Mouse (Mus musculus): Measurements from ENCODE around the gene Abcc10.

Abcc10 gene

DNA sequence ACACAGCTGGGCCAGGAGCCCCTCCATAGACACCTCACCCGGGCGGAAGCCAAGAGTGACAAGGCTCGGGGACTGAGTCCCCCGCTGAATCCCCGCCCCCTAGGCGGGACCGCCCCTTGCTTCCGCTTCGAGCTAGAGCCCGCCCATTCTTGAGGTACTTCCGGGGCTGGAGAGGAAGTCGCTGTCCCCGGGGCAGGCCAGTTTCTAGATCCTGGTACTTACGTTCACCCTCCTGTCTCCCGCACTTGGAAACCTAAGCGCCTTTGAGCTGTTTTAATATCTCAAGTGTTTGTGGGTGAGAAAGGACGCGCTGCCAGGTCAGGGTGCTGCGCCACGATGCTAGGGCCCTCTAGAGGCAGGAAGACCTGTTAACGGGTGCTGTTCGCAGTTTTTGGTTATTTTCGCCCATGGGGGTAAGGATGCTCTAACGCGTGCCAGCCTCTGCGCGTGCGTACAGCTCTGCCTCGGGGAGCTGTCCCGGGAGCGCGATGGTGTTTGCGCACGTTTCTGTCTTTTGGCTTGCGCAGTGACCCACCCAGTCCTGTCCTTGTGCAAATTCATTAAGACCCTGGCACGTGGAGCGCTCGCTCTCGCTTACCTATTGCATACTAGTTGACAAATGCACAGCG, at the start of gene Abcc10:
Abcc10 (minus strand) TSS at position 447 of the 629 bp plus-strand sequence.
- peak; percentile 93 for DNase-seq (ENCODE audit: low spot score)

DNA sequence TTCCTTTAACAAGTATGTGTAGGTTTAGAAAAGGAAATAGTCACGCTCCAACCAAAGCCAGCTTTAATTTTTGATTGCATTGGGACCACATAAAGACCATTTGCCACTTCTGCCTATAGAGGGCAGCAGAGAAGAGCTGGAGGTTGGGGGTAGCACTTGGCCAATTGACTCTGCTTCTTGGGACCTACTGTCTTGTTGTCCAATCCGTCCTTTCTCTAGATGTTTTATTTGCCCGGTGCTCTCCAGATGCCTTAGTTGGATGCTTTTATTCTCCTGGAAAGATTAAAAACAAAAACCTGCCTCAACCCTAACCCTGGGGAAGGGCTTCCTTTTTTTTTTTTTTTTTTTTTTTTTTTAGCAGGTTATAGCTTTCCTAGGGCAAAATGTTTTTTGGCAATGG, 43.6 kb upstream of the Abcc10 start:
- no peak for DNase-seq (ENCODE audit: low spot score)

DNA sequence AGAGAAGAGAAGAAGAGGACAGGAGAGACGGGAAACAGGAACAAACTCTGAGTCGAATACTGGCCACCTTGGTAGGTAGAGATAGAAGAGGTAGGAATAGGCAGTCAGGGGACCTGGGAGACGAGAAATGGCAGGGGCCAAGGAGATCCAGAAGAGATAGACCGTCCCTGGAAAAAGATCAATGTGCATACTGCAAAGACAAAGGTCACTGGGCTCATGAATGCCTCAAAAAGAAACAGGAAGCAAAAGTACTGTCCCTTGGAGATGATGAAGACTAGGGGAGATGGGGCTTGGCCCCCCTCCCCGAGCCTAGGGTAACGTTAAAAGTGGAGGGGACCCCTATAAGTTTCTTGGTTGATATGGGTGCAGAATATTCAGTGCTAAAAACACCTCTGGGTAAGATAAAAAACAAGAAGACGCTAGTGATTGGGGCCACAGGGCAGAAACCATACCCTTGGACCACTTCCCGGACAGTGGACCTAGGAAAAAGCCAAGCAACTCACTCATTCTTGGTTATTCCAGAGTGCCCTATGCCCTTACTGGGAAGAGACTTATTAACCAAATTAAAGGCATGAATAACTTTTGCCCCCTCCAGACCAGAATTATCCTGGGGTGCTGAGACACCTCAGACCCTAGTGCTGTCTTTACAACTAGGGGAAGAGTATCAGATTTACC, 23.0 kb upstream of the Abcc10 start:
- DNase-seq (ENCODE audit: low spot score): no peak

DNA sequence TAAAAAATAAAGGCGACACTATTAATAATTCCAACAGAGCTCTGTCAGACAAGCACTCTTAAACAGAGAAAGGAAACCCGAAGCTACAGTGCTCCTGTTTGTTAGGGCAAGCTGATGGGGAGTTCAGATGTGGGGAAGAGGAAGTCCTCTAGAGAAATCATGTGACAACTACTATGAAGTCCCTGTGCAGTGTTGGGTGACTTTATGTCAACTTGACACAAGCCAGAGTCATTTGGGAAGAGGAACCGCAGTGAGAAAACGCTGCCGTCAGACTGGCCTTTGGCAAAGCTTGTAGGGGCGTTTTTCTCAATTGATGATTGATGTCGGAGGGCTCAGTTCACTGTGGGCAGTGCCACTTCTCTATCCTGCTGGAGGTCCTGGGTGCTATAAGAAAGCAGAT, 13.1 kb upstream of the Abcc10 start:
- no peak for DNase-seq (ENCODE audit: low spot score)

DNA sequence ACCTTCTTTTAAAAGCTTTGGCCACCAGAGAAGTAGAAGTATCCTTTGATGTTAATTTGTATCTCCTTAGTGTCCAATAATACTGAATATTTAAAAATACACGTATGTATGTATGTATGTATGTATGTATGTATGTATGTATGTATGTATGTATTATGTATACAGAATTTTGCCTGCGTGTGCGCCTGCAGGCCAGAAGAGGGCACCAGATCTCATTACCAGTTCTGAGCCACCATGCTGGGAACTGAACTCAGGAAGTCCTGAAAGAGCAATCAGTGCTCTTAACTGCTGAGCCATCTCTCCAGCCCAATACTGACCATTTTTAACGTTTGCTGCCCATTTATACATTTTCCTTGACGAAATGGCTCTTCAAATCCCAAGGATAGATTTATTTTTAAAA, 8.3 kb upstream of the Abcc10 start:
- DNase-seq (ENCODE audit: low spot score): no peak

DNA sequence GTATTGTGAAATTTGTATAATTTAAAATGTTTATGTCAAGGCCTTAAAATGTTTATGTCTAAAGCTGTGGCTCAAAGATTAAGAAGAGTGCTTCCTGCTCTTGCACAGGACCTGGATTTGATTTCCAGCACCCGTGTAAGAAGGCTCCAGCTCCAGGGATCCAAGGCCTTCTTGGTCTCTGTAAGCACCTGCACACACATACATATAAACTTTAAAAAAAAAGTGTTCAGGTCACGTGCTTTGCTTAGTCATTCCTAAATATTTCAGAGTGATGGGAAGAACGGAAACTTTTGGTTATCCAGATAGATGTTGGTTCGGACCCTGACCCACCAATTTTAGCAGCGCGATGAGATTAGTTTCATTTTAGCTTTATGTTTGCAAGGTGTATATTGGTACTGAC, 571 bp upstream of the Abcc10 start:
- no peak for DNase-seq (ENCODE audit: low spot score)

DNA sequence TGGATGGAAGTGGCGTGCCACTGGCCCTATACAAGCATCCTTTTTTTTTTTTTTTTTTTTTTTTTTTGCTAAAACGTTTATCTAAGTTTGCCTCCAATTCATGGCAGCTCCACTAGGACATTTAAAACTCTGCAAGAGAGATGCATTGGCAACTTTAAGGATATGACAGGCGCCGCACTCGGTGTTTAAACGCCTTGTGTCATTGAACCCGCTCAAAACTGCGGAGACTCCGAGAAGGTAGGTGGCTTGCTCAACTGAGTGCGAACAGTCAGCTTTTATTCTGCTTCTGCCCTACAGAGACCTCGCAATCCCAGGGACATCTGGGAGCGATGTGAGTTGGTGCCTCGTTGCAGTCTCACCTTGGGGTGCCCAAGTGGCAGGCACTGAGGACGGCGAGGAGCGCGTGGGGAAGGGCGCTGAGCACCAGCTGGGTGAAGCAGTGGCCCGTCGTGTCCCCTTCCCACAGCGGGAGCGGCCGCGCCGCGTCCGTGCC, 693 bp downstream of the Abcc10 start:
- no peak for DNase-seq (ENCODE audit: low spot score)

DNA sequence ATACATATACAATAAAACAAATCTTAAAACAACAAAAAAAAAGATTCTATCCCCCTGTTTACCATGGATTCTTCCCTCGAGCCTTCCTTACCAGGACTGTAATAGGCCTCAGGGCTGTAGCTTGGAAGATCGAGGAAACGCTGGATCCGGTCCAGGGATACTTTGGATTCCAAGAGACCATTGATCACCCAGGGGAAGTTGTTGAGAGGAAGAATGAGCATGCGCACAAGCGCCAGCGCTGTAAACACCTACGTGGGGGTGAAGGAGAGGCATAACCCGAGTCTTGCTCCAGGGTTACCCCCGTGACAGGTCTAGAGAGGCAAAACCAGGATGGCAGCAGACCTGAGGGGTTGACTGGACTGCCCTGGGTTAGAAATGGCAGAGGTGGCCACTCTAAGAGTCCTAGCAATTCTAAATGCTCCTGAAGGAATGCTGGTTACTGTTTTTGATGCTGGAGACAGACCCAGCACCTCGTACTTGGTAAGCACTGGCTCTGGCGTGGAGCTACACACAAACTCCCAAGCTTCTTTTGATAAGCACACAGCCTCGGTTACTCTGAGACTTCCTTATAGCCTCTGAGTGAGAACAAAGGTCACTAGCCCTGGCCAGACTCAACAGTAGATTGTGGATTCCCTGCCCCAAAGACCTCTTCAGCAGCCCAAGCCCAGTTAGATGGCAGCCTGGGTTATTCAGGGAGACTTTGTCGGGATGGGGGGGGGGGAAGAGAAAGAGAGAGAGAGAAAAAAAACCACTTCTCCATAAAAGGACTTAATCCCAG, 5.9 kb downstream of the Abcc10 start:
- DNase-seq (ENCODE audit: low spot score): no peak

DNA sequence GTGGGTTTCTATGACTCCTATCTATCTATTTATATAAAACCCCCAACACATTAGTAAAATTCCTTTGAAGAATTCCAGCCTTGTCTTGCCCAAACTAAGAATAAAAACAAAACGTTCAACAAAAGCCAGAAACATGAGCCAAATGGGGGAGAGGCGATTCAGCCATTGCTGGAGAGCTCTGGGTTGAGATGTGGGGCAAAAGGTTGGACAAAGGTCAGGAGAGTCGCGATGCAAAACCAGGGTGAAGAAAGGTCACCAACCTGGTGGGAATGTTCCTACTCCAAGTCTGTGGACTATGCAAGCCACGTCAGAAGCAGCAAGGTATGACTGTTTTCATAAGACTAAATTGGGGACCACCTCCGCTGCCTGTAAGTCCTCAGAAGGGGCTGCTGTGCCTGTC, 7.7 kb downstream of the Abcc10 start:
- no peak for DNase-seq (ENCODE audit: low spot score)

DNA sequence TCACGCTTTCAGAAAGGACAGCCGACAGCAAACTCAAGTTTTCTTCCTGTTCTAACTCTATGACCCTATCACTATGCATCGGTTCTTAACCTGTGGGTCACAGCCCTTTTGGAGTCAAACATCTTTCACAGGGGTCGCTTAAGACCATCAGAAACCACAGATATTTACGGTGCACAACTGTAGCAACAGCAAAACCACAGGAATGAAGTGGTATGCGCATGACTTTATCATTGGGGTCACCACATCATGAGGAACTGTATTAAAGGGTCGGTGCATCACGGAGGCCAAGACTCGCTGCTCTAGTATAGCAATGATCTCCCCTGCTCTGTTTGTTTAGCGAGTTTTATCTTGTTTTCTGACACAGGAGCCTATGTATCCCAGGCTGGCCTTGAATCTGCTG, 12.3 kb downstream of the Abcc10 start:
- no peak for DNase-seq (ENCODE audit: low spot score)

DNA sequence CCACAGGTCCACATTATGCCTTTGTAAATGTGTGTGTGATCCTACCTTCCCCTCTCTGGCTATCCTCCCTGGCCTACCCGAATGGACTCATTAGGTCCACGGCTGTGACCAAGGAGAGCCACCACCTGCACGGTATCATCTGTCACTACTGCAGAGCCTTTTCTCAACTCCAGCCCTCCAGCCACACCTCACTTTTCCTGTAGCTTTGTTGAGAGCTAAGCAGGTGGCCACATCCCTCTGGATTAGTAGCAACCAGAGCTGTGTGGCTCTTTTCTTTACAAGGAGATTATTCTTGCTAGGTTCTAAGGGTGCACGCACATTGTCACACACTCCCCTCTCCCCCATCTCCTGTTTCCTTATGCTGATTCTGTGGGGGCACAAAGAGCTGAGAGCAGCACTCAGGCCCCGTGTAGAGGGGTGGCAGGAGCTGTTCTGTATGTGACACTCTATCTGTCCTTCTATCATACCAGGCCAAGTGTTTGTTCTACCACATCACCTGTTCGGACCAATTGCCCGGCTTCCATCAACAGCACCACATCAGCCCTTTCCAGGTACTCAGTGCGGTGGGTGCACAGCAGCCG, 14.9 kb downstream of the Abcc10 start:
- DNase-seq (ENCODE audit: low spot score): no peak

DNA sequence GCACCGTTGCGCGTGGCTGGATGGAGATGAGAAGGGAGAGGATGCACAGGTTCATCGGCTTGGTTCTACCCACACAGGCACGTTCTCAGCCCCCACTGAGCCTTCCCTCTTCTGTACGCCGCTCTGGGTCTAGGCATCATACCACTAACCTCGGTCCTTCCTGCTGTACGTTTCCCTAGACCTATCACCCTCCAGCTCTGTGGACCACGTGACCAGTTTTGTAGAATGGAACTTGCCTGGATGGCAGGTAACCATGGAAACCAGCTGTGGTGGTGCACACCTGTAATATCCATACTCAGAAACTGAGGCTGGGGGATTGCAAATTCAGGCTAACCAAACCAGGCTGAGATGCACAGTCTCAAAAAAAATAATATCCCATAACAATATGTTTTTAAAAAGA, 17.6 kb downstream of the Abcc10 start:
- DNase-seq (ENCODE audit: low spot score): no peak

DNA sequence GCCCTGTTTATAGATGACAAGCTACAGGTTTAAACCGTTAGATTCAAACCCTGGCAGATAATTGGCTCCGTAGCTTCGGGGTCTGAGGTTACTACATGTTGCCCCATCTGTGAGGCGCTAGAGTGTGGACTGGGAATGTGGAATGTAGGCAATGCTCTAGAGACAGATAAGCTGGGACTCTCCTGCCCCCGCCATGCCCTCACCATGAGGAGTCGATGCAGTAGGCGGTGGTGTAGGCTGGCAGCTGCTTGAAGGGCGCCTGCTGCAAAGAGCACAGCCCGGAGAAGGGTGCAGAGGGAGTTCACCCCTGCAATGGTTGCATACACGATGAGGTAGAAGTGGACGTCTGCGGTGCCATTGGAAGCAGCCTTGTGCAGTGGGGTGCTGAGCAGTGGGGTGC, 18.3 kb downstream of the Abcc10 start:
- DNase-seq (ENCODE audit: low spot score): no peak

DNA sequence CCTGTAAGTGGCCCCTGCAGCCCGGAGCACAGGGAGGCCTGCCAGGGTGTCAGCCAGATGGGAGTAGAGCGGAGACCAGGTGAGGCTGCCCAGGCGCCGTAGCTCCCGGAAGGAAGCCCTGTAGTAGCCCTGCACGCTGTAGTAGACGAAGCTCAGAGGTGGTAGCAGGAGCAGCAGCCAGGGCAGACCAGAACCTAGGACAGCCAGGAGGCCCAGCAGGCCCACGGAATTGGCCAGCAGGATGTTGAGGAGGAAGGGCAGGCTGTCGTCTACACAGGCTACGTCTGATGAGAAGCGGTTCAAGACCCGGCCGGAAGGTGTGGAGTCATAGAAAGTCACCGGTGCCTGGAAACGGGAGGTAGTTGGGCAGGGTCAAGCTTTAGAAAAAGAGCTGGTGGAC, 21.2 kb downstream of the Abcc10 start:
- DNase-seq (ENCODE audit: low spot score): no peak

DNA sequence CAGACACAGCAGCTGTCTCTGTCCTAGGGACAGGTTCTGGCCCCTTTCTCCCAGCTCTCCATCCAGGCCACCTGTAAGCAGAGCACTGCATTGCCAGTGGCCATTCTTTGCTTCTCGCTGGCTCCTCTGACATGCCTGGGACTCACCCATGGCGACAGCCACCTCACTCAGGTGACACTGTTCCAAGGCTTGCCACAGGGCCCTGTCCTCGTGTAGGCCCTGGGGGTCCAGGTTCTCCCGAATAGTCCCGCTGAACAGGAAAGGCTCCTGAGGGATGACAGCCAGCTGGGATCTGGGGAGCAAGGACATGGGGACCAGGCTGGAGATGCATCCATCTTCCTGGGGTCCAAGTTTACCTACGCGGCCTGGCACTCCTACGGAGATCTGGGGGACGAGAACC, 24.0 kb downstream of the Abcc10 start:
- DNase-seq (ENCODE audit: low spot score): no peak

DNA sequence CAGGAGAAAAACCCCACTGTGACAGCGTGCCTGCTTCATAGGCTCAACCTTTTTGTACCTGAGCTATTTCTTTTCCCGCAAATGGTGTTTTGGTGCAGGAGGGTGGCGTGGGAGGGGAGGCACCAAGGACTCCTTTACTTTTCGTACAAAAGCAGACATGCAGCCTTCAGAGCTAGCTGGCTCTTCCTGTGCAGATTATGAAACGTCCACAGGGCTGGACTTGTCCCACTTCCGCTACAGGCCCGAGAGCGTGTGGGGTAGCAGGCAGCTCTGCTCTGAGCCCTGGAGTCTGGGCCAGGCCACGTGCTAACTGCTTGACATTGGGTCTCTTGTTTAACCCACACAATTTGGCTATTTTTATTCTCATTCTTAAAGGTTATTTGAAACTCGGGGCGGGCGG, 26.3 kb downstream of the Abcc10 start:
- no peak for DNase-seq (ENCODE audit: low spot score)

DNA sequence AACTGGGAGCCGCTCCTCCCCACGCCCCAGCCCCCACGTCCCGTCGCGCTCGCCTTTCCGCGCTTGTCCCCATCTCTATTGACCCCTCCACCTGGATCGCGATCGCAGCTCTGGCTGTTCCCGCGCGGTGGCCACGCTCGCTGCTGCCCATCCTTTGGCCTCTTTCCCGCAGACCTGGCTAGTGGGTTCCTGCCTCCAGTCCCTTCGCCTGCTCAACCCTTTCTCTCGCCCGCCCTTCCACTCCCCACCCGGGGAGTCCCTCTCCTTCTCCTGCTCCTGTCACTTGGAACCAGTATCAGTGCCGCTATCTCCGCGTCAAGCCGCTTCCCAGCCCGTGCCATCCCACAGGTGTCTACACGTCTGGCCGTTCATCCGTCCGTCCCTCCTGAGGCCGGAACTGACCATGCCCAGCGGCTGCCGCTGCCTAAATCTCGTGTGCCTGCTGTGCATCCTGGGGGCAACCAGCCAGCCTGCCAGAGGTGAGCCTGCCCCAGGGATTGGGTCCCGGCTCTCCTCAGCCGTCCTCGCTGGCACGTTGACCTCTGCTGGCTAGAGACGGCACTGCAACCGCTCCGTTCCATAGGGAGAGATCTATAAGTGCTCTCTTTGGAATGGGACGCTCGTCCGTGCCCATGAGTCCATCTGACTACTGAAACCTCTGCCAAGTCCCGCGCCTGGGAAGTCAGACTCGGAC, 29.8 kb downstream of the Abcc10 start:
- peak; percentile 58 for DNase-seq (ENCODE audit: low spot score)

DNA sequence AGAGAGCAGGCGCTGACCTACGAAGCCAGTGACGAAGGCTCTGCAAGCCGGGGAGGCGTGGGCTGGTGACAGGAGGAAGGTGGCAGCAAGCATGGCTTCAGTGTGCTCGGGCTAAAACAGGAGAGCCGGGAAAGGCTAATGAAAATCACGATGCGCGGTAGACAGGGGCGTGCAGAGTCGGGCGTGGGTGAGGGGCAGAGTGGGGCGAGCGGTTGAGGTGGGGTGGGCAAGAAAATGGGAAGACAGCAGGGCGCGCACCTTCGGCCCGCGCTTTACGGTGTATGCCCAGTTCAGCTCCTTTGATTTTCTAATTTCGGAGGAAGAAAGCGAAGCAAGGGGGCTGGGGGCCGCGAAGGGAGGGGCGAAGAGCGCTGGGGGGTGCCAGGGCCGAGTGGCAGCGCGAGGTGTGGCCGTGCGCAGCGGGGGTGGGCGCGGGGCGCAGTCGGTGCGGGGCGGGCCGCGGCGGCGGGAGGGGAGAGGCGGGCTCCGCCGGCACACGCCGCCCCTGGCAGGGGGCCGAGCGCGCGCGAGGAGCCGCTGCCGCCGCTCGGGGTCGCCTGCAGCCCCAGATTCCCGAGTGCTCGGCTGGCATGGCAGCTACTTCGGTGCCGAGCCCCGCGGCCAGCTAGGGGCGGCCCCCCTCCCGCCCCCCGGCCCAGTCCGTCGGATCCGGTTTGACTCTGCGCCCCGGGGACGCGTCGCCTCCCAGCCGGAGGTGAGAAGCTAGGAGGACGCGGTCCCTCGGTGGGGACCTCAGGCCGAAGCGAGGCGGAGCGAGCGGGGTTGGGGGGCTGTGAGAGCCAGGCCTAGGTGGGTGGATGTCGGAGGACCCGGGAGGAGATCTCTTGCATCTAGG, 30.6 kb downstream of the Abcc10 start, which contains the start of gene Dlk2:
Dlk2 (plus strand) TSS at position 58 of the 856 bp plus-strand sequence.
- DNase-seq (ENCODE audit: low spot score): no peak

DNA sequence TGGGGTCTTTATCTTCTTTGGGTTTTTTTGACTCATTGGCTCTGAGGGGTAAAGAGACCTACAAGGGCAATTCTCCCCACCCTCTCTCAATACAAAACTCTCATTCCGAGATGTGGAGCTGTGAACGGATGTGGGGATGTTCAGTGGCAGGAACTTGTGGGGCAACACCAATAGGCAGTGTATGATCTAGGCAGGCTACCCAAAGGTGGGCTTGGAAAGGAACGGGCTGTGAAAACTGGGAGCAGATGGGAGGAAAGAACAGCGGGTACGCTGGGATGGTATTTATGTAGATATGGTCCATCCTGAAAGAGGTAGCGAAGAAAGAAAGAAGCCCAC, 31.2 kb downstream of the Abcc10 start:
- no peak for DNase-seq (ENCODE audit: low spot score)

DNA sequence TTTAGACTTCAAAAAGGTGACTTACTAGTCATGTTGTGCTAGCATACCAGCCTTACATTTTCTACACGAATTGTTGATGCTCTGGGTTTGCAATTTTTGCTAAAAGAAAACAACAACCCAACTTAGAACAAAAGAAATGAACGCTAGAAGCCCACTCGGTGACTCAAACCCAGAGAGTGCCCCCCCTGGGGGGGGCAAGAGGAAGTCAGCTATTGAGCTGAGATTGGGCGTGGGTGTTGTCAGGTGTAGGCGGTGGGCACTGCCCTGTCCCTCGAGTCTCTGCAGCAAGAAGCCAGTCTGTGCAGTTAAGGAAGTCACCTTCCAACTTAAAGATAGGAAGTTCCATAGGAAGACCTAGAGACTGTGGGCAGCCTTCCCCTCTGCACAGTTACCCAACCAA, 31.6 kb downstream of the Abcc10 start:
- no peak for DNase-seq (ENCODE audit: low spot score)

DNA sequence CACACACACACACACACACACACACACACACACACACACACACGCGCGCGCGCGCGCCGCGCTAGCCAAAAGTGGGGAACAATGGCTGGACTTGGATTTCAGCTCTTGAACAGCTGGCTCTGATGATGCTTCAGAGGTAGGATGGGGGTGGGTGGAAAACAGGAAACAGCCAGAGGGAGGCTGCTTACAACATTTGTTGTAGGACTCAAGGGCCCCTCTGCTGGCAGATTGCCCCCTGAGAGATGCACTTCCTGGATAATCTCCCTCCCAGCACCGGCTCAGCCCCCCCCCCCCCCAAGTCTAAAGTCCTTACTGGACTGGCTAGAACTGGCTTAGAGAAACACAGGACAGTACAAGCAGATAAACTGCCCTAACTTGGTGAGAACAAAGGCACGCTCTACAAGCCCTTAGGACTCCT, 40.5 kb downstream of the Abcc10 start:
- no peak for DNase-seq (ENCODE audit: low spot score)
